Mouse (Mus musculus) right cerebral cortex, adult 18-20 months (tissue): ENCODE data around the gene Srrm2.

ENCODE experiments used
- DNase-seq: peaks from one replicate; pipeline ENCODE4 v3.0.0; 2022; ENCODE audit warnings: mixed read lengths

Gene Srrm2

GRCm38 (mm10) chr17:23862926-23863325, 72.6 kb downstream of the Srrm2 start:
- DNase-seq = no peak

- DNase-seq = no peak
These were observed 77.4 kb downstream of the Srrm2 start, which contains the start of gene Prss21 for GRCm38 (mm10) chr17:23867756-23868155. TSS of gene Prss21 (plus strand) at chr17:23868056.

- no peak for DNase-seq
These were observed 78.2 kb downstream of the Srrm2 start for GRCm38 (mm10) chr17:23868513-23868912.
